Mouse (Mus musculus) adrenal gland, postnatal 14 days (tissue): ENCODE measurements around the gene Rnaseh2a. TPM values are rescaled to one million over a fixed set of nuclear protein-coding genes. Genes with fewer than 3 reads are reported as not detected.

Experiments used
- DNase-seq: peaks from one replicate; pipeline ENCODE4 v3.0.0; 2021; ENCODE audit warnings: mixed read lengths
- microRNA-seq, 2 experiments: library from miRNA; unstranded; fragments of <30 nt; microRNA quantifications; one replicate each; pipeline ENCODE4 v1.2.0; 2021
- total RNA-seq: library from RNA; stranded (reverse); gene quantifications from 2 replicates; pipeline ENCODE4 v1.2.3, GENCODE M21; 2021

The Rnaseh2a gene
- total RNA-seq, 1 experiment from 2014 or later, result 88.3 TPM

DNA sequence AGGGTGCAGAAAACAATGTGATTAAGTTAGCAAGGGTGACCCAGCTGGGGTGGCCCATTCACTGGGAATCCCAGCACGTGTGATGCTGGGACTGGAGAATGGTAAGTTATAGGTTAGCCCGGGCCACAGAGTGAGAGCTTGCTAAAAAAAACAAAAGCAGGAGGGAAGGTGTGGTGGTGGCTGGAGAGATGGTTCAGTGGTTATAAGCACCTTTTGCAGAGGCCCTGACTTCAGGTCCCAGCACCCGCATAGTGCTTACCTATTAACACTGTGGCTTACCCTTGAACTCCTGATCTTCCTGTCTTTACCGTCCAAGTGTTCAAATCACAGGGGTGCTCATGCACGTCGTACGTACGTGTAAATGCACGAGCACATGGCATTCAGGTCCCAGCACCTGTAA is 62.5 kb downstream of the Rnaseh2a start:
- DNase-seq, result no peak

Small RNAs within 50 kb of the gene (microRNA-seq; reads per million reads assigned to microRNA genes)
- gene Gm24197, result 0 reads per million in 2 experiments

Other genes with a start within 250 kb of the Rnaseh2a start
- 0.52 and 0.90 TPM in 2 replicates for gene G430095P16Rik, start 246.8 kb downstream of the Rnaseh2a start, total RNA-seq
- gene Nfix, start 169.4 kb downstream of the Rnaseh2a start, total RNA-seq, result 124 and 125 TPM in 2 replicates
- gene Dand5, start 146.9 kb downstream of the Rnaseh2a start, total RNA-seq, result 7.1 and 7.4 TPM in 2 replicates
- gene Gadd45gip1, start 138.2 kb downstream of the Rnaseh2a start, total RNA-seq, result 44.4 and 45.7 TPM in 2 replicates
- 108 TPM in 2 replicates for gene Rad23a, start 129.1 kb downstream of the Rnaseh2a start, total RNA-seq
- 521 and 554 TPM in 2 replicates for gene Calr, start 122.8 kb downstream of the Rnaseh2a start, total RNA-seq
- gene Farsa, start 112.8 kb downstream of the Rnaseh2a start, total RNA-seq, result 55.2 and 63.4 TPM in 2 replicates
- gene Syce2, start 97.7 kb downstream of the Rnaseh2a start, total RNA-seq, result 17.4 and 17.6 TPM in 2 replicates
- gene Gcdh, start 75.8 kb downstream of the Rnaseh2a start, total RNA-seq, result 55.4 and 84.8 TPM in 2 replicates
- 0.56 and 5.1 TPM in 2 replicates for gene Klf1, start 67.8 kb downstream of the Rnaseh2a start, total RNA-seq
- gene Dnase2a, start 61.2 kb downstream of the Rnaseh2a start, total RNA-seq, result 8.3 and 11.0 TPM in 2 replicates
- 1.2 and 3.1 TPM in 2 replicates for gene Mast1, start 32.4 kb downstream of the Rnaseh2a start, total RNA-seq
- not detected in 2 replicates for gene Rtbdn, start 22.8 kb downstream of the Rnaseh2a start, total RNA-seq
- 2.1 TPM in 1 of 2 replicates, not detected in the other for gene Gm49661, start 334 bp downstream of the Rnaseh2a start, total RNA-seq
- gene Prdx2, start 180 bp downstream of the Rnaseh2a start, total RNA-seq, result 532 and 572 TPM in 2 replicates
- 58.3 and 211 TPM in 2 replicates for gene Junb, start 9.0 kb upstream of the Rnaseh2a start, total RNA-seq
- 5.8 and 6.9 TPM in 2 replicates for gene Hook2, start 20.8 kb upstream of the Rnaseh2a start, total RNA-seq
- gene Best2, start 44.8 kb upstream of the Rnaseh2a start, total RNA-seq, result not detected in 2 replicates
- gene Asna1, start 55.5 kb upstream of the Rnaseh2a start, total RNA-seq, result 91.4 and 94.7 TPM in 2 replicates
- 154 and 161 TPM in 2 replicates for gene Trir, start 57.1 kb upstream of the Rnaseh2a start, total RNA-seq
- 65.9 and 67.8 TPM in 2 replicates for gene Tnpo2, start 67.1 kb upstream of the Rnaseh2a start, total RNA-seq
- gene Fbxw9, start 90.3 kb upstream of the Rnaseh2a start, total RNA-seq, result 18.0 and 18.4 TPM in 2 replicates
- not detected in 2 replicates for gene Gm5741, start 98.2 kb upstream of the Rnaseh2a start, total RNA-seq
- 28.7 and 40.6 TPM in 2 replicates for gene Dhps, start 102.0 kb upstream of the Rnaseh2a start, total RNA-seq
- 68.3 and 70.3 TPM in 2 replicates for gene Wdr83os, start 111.0 kb upstream of the Rnaseh2a start, total RNA-seq
- 30.0 and 30.9 TPM in 2 replicates for gene Wdr83, start 111.5 kb upstream of the Rnaseh2a start, total RNA-seq
- 49.8 and 56.3 TPM in 2 replicates for gene Man2b1, start 113.5 kb upstream of the Rnaseh2a start, total RNA-seq
- gene Zfp791, start 153.3 kb upstream of the Rnaseh2a start, total RNA-seq, result 2.0 and 2.8 TPM in 2 replicates
- gene Cks1brt, start 182.2 kb upstream of the Rnaseh2a start, total RNA-seq, result not detected in 2 replicates